Mouse (Mus musculus) layer of hippocampus, adult 8-10 months (tissue): ENCODE measurements around the gene Traf6. TPM values are rescaled to one million over a fixed set of nuclear protein-coding genes. Genes with fewer than 3 reads are reported as not detected.

Experiments used
- DNase-seq, 2 experiments: peaks; one replicate each; pipeline ENCODE4 v3.0.0; 2022; ENCODE audit warnings: low spot score in 2 of 2
- total RNA-seq, 4 experiments: library from RNA; stranded (reverse); gene quantifications; 2 replicates each; pipeline ENCODE4 v1.2.4; 2022

Traf6 gene
- total RNA-seq = 10 to 100 TPM; 15.4 to 17.1 (median 16.4) TPM

GRCm38 (mm10) chr2:101678236-101679021 is at the start of gene Traf6:
TSS of gene Traf6 (plus strand) at chr2:101678429.
- DNase-seq = peak; percentile 71 to 83

GRCm38 (mm10) chr2:101638979-101639839 is 39.0 kb upstream of the Traf6 start:
- no peak for DNase-seq

- no peak for DNase-seq
Observed at GRCm38 (mm10) chr2:101639840-101640350, 38.3 kb upstream of the Traf6 start.

GRCm38 (mm10) chr2:101645841-101646240 is 32.4 kb upstream of the Traf6 start:
- DNase-seq = no peak

- DNase-seq = no peak
Observed at GRCm38 (mm10) chr2:101648361-101648760, 29.9 kb upstream of the Traf6 start.

GRCm38 (mm10) chr2:101649114-101649671 is 29.0 kb upstream of the Traf6 start, which contains the start of the genes Rag1 and B230118H07Rik:
TSS of gene Rag1 (minus strand) at chr2:101649501.
TSS of gene B230118H07Rik (minus strand) at chr2:101649532.
- no peak for DNase-seq

GRCm38 (mm10) chr2:101650446-101650845 is 27.8 kb upstream of the Traf6 start:
- no peak for DNase-seq

- no peak for DNase-seq
Observed at GRCm38 (mm10) chr2:101652204-101652920, 25.9 kb upstream of the Traf6 start.

- peak; percentile 46 to 85 for DNase-seq
Observed at GRCm38 (mm10) chr2:101652921-101653597, 25.2 kb upstream of the Traf6 start.

- no peak for DNase-seq
Observed at GRCm38 (mm10) chr2:101660536-101660935, 17.7 kb upstream of the Traf6 start.

GRCm38 (mm10) chr2:101665058-101665702 is 13.0 kb upstream of the Traf6 start:
- peak; percentile 82 to 85 for DNase-seq

- no peak for DNase-seq
Observed at GRCm38 (mm10) chr2:101665703-101666092, 12.5 kb upstream of the Traf6 start.

GRCm38 (mm10) chr2:101668751-101669150 is 9.5 kb upstream of the Traf6 start:
- no peak for DNase-seq

GRCm38 (mm10) chr2:101673547-101673946 is 4.7 kb upstream of the Traf6 start:
- no peak for DNase-seq

- DNase-seq = no peak
Observed at GRCm38 (mm10) chr2:101679164-101679784, 1.0 kb downstream of the Traf6 start.

- DNase-seq = no peak
Observed at GRCm38 (mm10) chr2:101684421-101684820, 6.2 kb downstream of the Traf6 start.

- DNase-seq = no peak
Observed at GRCm38 (mm10) chr2:101688011-101688410, 9.8 kb downstream of the Traf6 start.

GRCm38 (mm10) chr2:101690252-101690827 is 12.1 kb downstream of the Traf6 start:
- DNase-seq = no peak

GRCm38 (mm10) chr2:101693043-101693442 is 14.8 kb downstream of the Traf6 start:
- DNase-seq = no peak
